Mouse (Mus musculus): ENCODE data around the gene Mtcl1. TPM values are rescaled to one million over a fixed set of nuclear protein-coding genes. Genes with fewer than 3 reads are reported as not detected.
A peak's percentile ranks its signal among the peaks of the same experiment; 100 is the strongest.

Gene Mtcl1
- 10 to 100 TPM; 42.8 to 53.0 TPM for total RNA-seq (2021)
- long read RNA-seq, full-length matches to known transcripts = 2 of 42 reads
- long read RNA-seq, partial matches to known transcripts = 17 of 42 reads
- long read RNA-seq, other reads (novel, unspliced or antisense) = 23 of 42 reads

DNA sequence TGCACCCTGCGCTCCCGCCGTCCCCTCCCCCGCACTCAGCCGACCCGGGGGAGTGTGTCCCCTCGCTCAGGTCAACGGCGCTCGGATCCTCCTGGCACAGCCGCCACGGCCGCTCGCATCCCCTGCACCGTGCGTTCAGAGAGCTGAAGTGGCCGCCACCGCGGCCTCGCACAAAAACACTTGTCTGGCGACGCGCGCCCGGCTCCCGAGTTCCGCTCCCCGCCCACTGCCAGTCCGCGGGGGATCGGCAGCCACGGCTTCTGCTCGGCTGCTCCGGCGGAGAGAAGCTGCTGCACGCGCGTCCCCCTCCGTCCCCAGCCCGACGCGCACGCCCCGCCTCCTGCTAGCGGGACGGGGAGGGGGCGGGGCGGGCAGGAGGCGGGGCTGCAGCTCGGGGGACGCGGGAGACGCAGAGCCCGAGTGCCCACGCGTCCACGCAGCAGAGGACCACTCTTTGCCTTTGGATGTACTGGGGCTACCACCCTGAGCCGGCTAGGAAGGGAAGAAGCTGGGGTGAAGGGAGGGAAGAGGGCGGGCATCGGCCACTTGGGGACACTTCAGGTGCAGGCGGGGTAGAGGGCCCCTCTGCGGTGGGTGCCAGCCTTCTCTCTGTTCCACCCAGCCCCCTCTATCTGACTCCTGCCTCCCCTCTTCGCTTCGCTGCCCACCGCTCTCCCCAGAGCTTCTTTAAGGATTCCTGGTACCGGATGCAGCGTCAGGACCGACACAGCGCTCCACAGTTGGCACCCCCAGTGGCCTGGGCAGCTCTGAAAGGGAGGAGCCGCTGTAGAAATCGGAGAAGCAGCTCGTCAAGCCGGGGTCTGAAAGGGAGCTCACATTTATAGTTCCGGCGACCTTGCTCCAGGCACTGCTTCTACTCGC lies at the start of gene Mtcl1:
TSS of gene Mtcl1 (minus strand) at position 291 of the 882 bp plus-strand sequence.
- peak; percentile 87 to 89 for DNase-seq (ENCODE audit: low spot score in 2 of 2)

DNA sequence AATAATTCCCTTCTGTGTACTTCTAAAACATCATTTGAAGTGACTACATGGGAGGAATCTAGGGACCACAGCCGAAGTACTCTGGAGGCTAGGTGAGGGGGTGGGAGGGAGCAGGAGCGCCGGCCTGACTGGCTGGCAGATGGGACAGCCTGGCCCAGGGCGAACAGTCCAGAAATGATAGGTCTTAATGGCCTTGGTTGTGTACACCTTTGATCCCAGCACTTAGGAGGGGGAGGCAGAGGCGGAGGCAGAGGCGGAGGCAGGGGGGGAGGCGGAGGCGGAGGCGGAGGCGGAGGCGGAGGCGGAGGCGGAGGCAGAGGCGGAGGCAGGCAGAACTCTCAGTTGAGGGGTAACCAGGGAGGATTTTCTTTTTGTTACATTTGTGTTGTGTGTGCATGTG lies 49.0 kb upstream of the Mtcl1 start:
- no peak for DNase-seq (ENCODE audit: low spot score in 2 of 2)

DNA sequence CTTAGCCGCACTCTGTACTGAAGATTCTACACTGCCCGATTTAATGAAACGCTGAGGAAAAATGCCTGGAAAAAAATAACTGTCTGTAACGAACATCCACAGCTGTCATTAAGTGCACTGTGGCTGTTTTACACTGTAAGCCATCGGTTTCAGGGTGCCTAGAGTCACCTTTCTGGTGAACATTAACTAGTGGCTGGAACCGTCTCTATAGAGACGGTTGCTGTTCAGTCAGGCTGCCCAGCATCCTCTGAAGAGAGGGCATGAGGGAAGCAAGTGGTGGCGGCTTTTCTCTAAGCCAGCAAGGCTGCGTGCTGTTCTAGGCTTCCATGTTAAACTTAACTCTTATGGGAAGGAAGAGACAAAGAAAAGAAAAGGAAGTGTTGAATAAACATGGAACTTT lies 47.0 kb upstream of the Mtcl1 start:
- no peak for DNase-seq (ENCODE audit: low spot score in 2 of 2)

DNA sequence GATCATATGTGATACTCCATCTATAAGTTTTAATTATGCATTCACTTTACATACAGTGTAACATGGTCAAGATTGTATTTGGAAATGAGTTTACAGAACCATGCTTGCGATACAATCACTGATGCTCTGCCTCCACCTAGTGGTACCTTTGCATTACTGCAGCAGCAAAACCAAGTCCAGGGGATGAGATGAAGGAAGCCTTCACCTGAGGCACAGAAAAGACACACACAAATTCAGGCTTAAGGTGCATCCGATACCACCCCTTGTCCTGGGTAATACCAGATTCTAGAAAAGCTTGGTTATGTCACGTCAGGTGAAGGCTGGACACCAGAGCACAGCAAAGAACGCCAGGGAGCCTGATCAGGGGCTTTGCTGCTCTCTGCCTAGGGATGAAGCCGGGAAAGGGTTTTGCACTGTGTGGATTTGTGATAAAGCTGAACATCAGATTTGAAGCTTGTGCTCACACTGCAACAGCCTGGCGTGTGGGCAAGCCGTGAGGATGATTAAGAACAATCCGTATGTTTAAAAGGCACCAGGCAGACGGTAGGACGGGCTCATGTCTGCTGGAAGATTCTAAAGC lies 40.6 kb upstream of the Mtcl1 start:
- peak; percentile 74 to 88 for DNase-seq (ENCODE audit: low spot score in 2 of 2)

DNA sequence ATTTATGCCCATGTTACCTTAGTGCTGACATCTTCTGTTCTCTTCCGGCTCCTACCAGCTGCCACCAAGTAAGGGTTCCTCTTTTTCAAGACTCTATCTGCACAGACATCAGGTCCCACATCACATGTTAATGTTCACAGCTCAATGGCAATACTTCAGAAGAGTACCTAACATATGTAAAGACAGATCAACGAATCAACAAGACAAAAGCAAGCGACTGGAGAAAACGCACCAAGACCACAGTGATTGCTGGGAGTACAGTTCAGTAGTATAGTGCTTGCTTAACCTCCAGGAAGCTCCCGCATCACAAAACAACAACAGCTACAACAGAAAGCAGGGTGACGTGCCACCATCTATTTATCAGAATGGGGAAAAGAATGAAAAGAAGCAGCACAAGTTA lies 37.0 kb upstream of the Mtcl1 start:
- no peak for DNase-seq (ENCODE audit: low spot score in 2 of 2)

DNA sequence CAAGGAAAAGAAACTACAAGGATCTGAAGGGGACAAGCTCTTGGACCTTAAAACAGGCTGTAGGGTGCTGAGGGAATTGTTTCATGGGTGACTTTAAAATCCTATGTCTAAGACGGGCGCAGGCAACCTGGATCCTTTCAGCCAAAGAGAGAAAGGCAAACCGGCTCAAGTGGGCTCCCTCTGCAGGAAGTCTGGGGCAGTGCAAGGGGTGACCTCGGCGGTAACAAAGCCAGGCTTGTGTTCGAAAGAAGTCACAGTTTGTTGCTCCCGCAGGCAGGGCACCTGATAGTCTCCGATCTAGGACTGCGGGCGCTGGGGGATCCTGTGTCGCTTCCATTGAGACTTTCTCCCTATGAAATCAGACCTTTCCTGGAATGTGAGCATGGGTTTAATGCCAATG lies 36.2 kb upstream of the Mtcl1 start:
- DNase-seq (ENCODE audit: low spot score in 2 of 2) = peak; percentile 57 to 88

DNA sequence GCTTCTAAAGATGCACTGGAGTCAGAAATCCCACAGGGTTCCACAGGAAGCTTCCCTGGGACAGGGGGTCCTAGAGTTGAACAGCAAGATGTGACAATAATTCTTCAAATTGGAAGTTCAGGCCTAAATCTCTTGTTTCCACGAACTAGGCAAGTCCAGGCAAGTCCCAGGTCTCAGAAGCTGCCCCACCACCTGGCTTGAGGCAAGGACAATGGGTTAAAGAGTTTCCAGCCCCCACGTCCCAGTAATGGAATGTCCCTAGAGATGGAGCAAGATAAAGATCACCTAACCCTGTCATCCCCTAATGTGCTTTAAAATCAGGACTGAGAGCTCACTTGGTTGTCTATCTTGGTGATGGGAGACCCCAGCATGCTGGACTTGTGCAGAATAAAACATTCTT lies 35.4 kb upstream of the Mtcl1 start:
- no peak for DNase-seq (ENCODE audit: low spot score in 2 of 2)

DNA sequence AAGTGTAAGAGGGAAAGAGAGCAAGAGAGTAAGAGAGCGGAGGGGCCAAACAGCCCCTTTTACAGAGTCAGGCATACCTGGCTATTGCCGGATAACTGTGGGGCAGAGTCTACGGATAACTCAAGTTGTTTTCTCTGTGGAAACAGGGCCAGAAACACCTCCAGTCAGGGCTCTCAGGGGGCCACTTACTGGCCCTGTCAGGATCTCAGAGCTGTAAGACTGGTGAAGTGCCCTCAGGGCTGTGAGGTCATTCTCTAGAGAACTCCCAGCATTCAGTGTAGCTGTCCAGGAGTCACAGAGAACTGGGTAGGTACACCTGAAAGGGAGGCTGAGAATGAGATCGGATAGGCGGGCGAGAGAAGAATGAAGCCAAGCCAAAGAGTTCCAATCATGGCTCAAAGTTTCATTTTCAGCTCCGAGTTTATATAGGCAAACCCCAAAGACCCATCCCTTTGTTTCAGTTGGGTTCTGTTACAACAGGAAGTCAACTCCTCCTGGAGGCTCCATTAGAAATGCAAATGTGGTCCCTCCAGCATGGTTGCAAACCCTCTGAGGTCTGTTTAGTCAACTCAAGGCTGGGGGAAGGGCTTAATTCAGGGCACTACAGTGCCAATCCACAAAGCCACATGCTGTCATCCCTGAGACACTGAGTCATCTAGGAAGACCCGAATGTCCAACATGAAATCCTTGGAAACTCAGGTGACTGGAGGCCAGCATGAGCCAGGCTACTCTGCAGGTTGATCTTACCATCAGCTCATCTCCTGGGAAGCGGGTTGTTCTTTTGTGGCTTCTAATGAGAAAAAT lies 34.3 kb upstream of the Mtcl1 start:
- DNase-seq (ENCODE audit: low spot score in 2 of 2) = no peak

DNA sequence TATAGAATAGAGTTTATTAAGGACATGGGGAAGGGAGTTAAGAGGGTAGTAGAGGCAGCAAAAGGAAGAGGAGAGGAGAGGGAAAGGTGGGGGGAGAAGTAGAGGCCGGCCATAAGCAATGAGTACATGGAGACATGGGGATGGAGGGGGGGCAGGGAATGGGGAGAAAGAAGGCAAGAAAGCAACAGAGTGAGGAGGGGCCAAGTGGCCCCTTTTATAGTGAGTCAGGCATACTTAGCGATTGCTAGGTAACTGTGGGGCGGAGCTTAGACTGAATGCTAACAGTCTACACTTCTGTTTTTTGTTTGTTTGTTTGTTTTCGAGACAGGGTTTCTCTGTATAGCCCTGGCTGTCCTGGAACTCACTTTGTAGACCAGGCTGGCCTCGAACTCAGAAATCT lies 31.7 kb upstream of the Mtcl1 start:
- DNase-seq (ENCODE audit: low spot score in 2 of 2) = no peak

DNA sequence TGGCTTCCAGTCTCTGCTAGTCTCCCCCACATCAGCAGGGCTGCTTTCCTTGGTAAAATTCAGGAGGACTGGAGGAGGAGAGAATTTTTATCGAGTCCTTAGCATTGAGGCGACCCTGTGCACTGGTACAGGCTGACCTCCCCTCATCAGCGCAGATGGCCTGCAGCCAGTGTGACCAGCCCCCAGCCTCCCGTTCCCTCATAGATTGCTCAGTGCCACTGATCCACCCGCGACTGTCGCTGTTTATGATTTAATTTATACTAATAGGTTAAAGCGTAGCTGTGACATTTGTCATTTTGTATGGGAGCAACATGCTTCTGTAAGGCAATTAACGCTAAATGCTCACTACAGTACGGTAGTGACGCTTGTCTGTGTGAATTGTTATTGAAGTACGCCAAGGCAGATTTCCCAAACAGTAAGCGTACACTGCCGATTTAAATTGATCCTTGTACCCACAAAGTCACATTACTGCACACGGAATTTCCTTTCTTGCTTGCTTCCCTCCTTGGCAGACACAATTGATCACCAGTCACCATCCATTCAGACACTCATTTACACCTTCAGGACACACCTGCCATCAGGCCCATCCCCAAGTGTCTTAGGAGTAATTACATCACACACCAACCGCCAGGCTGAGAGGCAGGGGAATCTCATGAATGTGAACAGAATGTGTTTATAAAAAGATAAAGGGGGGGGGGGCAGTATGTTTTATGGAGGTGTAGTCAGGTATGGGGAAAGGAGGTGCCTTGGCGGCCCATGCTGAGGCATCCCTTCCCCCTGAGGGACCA lies 31.1 kb upstream of the Mtcl1 start:
- no peak for DNase-seq (ENCODE audit: low spot score in 2 of 2)

DNA sequence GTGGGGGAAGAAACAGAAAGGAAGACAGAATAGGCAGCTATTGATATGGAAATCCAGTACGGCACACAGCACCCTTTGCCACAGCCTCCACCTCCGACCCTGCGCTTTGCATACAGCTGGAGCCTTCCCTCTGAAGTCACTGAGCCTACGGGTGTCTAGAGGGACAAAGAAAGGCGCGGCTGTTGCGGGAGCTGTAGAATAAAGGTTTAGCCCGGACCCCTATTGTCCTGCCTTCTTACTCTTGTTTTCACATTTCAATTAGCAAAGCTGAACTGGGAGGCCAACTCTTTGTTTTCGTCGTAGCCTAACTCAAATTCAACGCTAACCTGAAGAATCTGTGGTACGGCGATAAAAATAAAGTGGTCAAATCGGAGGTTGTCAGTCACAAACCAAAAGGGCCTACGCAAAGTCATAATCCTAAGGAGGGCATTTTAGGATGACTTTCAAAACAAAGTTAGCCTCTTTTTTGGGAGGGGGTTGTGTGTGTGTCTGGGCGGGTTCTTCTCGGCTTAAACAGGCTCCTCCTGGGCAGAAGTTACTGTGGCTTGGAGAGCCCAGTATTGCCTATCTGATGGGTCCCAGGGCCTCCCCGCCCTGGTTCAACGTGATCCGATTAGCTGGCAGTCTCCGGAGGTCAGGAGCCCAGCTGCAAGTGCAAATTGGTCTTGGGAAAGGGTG lies 30.4 kb upstream of the Mtcl1 start:
- no peak for DNase-seq (ENCODE audit: low spot score in 2 of 2)

DNA sequence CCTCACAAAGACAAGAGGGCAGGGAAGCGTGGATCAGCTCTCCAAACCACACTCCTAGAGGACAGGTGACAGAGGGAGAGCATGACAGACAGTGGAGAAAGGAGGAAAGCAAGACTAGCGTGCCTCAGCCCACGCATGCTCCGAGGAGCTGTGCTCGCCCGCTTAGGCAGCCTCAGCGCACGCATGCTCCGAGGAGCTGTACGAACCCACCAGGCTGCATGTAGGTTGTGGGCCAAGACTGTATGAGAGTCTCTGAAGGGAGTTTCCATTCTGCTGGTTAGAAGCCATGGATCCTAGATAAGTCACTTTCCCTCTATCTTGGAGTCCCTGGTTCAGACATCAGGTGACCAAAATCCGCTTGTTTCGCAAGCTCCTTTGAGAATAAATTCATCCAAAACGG lies 29.8 kb upstream of the Mtcl1 start:
- DNase-seq (ENCODE audit: low spot score in 2 of 2) = peak in 1 of 2 experiments; percentile 47

DNA sequence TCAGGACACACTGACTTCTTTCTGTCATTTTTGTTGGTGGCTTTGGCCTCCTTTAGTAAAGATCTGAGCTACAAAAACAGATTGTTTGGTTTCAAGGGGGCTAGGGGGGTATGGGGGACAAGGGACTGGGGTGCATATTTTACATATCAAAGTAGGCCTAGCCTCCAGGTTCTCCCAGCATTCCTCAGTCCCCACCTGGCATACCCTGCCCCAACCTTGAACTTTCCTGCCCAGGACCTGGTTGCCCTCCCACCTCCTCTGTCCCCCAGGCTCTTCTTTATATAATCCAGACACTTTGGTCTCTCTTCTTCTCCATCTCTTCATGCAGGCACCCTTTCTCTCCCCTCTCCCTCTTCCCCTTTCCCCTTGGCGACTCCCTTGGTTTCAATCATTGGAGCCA lies 23.7 kb upstream of the Mtcl1 start:
- no peak for DNase-seq (ENCODE audit: low spot score in 2 of 2)

DNA sequence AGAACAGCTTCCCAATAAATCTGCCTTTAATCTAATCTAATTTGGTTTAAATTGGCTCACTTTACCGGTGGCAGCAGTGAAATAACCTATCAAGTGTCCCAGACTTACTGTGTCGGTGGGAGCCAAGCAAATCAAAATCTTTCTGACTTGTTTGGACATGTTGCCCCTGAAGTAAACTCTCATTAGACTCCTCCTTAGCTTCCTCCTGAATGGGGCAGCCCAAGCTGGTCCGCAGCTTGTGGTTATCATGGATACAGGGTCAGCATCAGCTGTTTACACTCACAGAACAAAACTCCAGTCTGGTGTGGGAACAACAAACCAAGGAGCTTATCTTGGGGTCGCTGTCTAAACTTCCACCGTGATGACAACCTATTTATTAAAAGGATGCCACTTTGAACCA lies 22.2 kb upstream of the Mtcl1 start:
- no peak for DNase-seq (ENCODE audit: low spot score in 2 of 2)

DNA sequence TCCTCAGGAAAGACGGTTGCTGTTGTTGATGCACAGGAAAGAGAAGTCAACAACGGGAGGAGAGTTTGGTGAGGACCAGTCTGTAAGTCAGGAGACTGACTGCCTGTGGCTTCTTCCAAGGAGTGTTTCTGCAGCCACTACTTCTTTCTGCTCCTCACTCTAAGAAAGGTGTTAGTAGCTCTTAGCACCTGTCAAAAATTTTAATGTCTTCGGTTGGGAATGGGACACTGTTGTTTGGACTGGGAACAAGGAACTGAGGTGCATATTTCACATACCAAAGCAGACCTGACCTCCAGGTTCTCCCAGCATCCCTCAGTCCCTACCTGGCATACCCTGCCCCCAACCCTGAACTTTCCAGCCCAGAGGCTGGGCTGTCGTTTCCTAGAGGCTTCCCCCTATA lies 21.7 kb upstream of the Mtcl1 start:
- DNase-seq (ENCODE audit: low spot score in 2 of 2) = no peak

DNA sequence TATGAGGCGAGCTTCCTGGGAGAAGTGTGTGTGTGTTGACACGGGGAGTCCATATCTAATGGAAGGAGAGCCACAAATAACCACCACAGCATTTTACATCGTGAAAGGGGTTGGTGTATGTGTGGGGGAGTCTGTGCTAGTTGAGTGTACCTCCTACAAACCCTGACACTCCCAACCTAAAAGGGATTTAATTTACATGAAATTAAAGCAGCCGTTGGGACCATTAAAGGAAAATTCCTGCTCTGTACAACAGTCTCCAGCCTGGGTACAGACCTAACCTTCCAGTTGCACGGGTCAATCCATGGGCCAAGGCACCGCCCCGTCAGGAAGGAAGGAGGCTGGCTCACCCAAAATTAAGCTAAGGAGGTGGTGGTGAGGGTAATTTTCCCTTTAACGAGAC lies 20.5 kb upstream of the Mtcl1 start:
- no peak for DNase-seq (ENCODE audit: low spot score in 2 of 2)

DNA sequence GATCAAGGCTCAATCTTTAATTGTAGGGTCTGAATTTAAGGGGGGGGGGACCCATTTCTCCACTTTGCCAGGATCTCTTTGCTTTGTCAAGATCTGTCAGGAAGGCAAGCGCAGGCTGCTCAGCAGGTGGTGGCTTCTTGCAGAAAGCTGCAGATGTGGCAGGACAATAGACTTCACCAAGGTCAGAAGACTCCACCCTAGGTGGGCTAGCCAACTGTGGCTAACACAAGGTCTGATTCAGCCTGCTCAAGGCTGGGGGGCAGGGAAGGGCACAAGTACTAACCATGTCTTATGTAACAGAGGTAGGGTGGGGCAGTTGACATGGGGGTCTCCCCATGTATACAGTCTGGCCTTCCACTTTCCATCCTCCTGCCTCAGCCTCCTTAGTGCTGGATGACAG lies 7.7 kb upstream of the Mtcl1 start:
- DNase-seq (ENCODE audit: low spot score in 2 of 2) = no peak

DNA sequence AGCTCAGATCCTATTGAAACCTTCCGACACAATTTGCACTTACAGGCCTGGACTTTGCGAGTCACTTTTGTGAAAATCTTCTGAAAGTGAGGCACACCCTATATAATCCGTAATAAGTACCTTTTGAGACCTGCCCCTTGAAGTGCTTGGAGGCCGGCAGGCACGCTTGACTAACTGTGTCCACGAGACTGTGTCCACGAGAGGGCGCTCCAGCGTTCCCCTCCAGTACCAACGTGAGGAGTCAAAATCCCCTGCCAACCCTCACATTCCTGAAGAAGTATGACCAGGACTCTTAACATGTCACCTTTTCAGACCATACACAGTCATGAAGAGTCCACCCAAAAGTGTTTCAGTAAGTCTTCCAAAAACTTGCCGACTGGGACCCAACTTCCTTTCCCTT lies 1.6 kb upstream of the Mtcl1 start:
- DNase-seq (ENCODE audit: low spot score in 2 of 2) = peak; percentile 76 to 93

DNA sequence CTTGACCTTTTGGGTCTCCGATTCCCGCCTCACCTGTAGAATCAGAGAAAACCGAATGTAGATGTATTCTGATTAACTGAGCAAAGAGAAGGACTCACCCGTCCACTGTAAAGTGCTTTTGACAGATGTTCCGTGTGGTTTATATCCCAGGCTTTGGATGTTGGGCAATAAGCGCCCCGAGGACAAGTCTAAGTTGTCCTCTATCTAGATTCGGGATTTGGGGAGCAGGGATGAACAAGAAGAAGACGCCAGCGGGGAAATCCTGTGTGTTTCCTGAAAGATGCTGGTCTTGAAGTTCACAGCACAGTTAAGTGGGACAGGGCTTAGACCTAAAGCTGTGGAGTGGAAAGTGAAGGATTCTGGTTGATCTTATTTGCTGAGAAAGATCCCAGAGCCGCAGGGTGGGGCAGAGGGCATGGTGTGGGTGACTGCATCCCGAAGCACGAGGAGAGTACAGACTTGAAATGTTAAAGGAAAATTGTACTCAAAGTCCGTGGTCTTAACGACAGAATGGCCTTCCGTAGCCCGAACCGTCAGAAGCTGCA lies 1.0 kb upstream of the Mtcl1 start:
- no peak for DNase-seq (ENCODE audit: low spot score in 2 of 2)

All from layer of hippocampus, adult 18-20 months (tissue).